Mouse (Mus musculus): Measurements from ENCODE around the gene Bdh1. TPM values are rescaled to one million over a fixed set of nuclear protein-coding genes. Genes with fewer than 3 reads are reported as not detected.

The Bdh1 gene
- polyA plus RNA-seq, 1 experiment from 2014 or later, result 42.8 TPM

DNA sequence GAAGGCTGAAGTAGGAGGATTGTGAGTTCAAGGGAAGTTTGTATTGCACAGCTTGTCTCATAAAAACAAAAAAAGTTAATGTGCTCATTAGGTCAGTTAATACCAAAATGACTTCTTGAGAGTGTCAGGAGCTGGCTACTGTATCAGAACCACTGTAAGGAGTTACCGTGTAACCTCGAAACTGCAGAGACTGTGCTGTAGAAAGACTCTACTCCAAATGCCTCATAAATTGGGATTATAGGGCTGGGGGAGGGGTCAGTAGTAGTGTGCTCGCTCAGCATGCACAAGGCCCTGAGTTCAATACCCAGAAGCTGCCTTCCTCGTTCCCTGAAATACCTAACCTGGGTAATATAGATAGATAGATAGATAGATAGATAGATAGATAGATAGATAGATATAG is 1.3 kb downstream of the Bdh1 start:
- ATAC-seq (replicated peaks; ENCODE audit: low FRiP score) (no peak), DNase-seq (ENCODE audit: low spot score) (no peak)
- no peak overlapping the region for H3K9ac ChIP-seq (ENCODE audit: low read depth, low read length)
- peaks cover 22% of the 10 kb centered on the region for H3K4me1 ChIP-seq (replicated peaks; ENCODE audit: control insufficient read depth, insufficient read depth, low read length)
- H3K36me3 ChIP-seq (ENCODE audit: control insufficient read depth, insufficient read depth, low read length), result no peaks in the 10 kb centered on the region
- no peak overlapping the region; the same call in 1 of the 2 replicates for H3K4me2 ChIP-seq
- peaks cover 10% of the 10 kb centered on the region for H3K27me3 ChIP-seq (replicated peaks; ENCODE audit: control insufficient read depth, insufficient read depth, low read length)
- H3K9me3 ChIP-seq (ENCODE audit: control insufficient read depth, low read length), result no peaks in the 10 kb centered on the region
- WGBS, result 81% methylated on average over 4 of the region's 4 CpGs
- no peak overlapping the region for H3K27ac ChIP-seq (ENCODE audit: low read depth, low read length)
- H3K4me3 ChIP-seq (ENCODE audit: low read depth, low read length), result no peak overlapping the region

DNA sequence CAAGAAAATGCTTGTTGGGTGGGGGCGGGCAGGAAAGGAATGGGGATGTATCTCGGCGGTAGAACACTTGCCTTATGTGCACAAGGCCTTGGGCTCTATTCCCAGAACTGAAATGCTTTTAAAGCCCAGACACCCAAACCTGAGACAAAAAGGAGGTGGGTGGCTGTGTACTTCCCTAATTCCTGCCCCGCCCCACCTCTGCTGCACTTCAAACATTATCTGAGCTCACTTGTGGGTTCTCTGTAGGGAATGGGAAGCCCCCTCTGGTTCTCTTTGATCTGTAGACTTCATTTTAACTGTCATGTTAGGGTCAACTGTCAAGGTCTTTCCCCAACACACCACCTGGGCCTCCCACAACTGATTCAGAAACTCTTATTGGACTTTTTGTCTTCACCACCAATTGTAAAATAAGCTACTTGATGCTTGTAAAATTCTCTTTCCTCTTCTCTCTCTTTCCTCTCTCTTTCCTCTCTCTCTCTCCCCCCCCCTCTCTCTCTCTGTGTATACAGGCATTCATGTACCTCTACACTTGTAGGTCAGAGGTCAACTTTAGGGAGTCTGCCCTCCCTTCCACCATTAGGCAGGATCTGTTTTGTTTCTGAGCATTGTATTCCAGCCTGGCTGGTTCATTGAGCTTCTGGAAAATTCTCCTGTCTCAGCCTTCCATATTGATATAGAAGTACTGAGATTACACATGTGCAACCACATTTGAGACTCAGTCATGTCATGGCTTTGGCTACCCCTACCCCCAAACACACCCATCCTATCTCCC is 2.5 kb downstream of the Bdh1 start:
- no peak for DNase-seq (ENCODE audit: low spot score)
- Histone ChIP-seq H3K27ac (ENCODE audit: low read depth, low read length) (no peak overlapping the region), H3K4me3 (ENCODE audit: low read depth, low read length) (no peak overlapping the region), H3K4me1 (replicated peaks; ENCODE audit: control insufficient read depth, insufficient read depth, low read length) (peaks cover 32% of the 10 kb centered on the region), H3K9me3 (ENCODE audit: control insufficient read depth, low read length) (no peaks in the 10 kb centered on the region), H3K4me2 (peak overlapping the region; percentile 20; the same call in 1 of the 2 replicates), H3K27me3 (replicated peaks; ENCODE audit: control insufficient read depth, insufficient read depth, low read length) (peaks cover 21% of the 10 kb centered on the region), H3K36me3 (ENCODE audit: control insufficient read depth, insufficient read depth, low read length) (no peaks in the 10 kb centered on the region), H3K9ac (ENCODE audit: low read depth, low read length) (no peak overlapping the region)
- 66% methylated on average over 4 of the region's 4 CpGs for WGBS
- no peak for ATAC-seq (replicated peaks; ENCODE audit: low FRiP score)

DNA sequence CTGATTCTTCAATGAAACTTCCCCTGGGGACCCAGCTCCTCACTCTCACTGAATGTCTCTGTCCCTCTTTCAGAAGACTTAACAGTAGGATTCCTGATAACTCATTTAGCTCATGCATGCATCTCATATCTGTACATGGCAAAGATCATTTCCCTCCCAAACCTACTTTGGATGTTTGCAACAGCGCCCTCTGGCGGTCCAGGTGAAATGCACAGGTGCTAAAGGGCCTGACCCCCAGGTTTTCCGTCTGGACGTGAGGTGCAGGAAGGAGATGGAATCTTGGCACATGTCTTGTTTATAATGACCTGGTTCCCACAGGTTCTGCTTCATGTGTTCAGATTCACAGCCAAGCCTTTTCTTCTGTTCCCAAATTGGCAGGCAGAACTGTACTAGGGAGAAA is 3.4 kb downstream of the Bdh1 start:
- Histone ChIP-seq H3K36me3 (ENCODE audit: control insufficient read depth, insufficient read depth, low read length) (no peaks in the 10 kb centered on the region), H3K27me3 (replicated peaks; ENCODE audit: control insufficient read depth, insufficient read depth, low read length) (peaks cover 21% of the 10 kb centered on the region), H3K4me1 (replicated peaks; ENCODE audit: control insufficient read depth, insufficient read depth, low read length) (peaks cover 37% of the 10 kb centered on the region), H3K27ac (ENCODE audit: low read depth, low read length) (no peak overlapping the region), H3K4me2 (no peak overlapping the region), H3K4me3 (ENCODE audit: low read depth, low read length) (no peak overlapping the region), H3K9me3 (ENCODE audit: control insufficient read depth, low read length) (no peaks in the 10 kb centered on the region), H3K9ac (ENCODE audit: low read depth, low read length) (no peak overlapping the region)
- no peak for ATAC-seq (replicated peaks; ENCODE audit: low FRiP score)
- 2% methylated on average over 4 of the region's 4 CpGs for WGBS
- peak; percentile 57 for DNase-seq (ENCODE audit: low spot score)

DNA sequence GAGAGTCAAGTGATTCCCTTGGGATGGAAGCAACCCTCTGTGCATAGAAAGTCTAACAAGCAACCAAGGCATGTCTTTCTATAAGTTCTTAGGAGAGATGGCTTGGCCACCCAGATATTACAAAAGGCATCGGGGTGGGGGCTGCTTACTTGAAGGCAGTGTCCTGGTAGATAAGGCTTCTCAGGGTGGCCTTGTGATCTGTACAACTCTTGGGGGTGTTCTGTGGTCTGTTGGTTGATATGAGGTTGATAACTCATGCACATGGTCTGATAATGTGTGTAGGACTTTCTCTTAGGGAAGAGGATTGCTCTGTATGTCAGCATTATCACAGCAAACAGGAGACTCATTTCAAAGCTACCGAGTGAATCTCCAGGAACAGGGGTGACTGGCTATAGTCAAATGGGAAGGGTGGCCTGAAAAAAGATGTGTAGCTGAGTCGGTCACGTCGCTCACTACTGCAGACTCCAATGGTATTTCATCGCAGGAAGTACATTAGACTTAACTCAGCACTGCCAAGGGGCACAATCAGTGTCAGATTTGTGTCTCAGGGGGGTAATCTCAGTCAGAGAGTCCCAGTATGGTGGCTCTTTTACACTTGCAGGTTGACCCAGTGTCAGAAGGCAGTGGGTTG is 4.5 kb downstream of the Bdh1 start:
- Histone ChIP-seq H3K4me2 (peak overlapping the region; percentile 33), H3K36me3 (ENCODE audit: control insufficient read depth, insufficient read depth, low read length) (no peaks in the 10 kb centered on the region), H3K27me3 (replicated peaks; ENCODE audit: control insufficient read depth, insufficient read depth, low read length) (peaks cover 24% of the 10 kb centered on the region), H3K4me3 (ENCODE audit: low read depth, low read length) (no peak overlapping the region), H3K4me1 (replicated peaks; ENCODE audit: control insufficient read depth, insufficient read depth, low read length) (peaks cover 37% of the 10 kb centered on the region), H3K9me3 (ENCODE audit: control insufficient read depth, low read length) (no peaks in the 10 kb centered on the region), H3K9ac (ENCODE audit: low read depth, low read length) (no peak overlapping the region), H3K27ac (ENCODE audit: low read depth, low read length) (no peak overlapping the region)
- DNase-seq (ENCODE audit: low spot score) (no peak), ATAC-seq (replicated peaks; ENCODE audit: low FRiP score) (peak; percentile 77)
- WGBS, result 51% methylated on average over 6 of the region's 6 CpGs

DNA sequence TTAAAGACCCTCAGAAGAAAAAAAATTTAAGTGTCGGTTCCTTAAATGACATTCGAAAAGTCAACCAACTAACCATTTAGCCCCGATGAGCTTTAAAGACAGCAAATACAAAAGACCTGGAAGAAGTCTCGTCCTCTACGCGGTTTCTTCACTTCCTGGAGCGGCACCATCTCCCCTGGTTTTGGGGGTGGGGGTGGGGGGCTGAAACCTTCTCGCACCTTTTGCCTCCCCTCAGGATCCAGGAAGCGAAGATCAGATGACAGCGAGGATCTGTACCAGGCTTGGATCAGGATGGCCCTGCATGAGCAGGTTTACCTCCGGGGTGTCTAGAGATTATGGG is 6.2 kb downstream of the Bdh1 start:
- WGBS, result 6% methylated on average over 11 of the region's 11 CpGs
- Histone ChIP-seq H3K9ac (ENCODE audit: low read depth, low read length) (peak overlapping the region; percentile 65), H3K4me3 (ENCODE audit: low read depth, low read length) (peak overlapping the region; percentile 56), H3K4me2 (peak overlapping the region; percentile 99), H3K27ac (ENCODE audit: low read depth, low read length) (no peak overlapping the region), H3K36me3 (ENCODE audit: control insufficient read depth, insufficient read depth, low read length) (no peaks in the 10 kb centered on the region), H3K27me3 (replicated peaks; ENCODE audit: control insufficient read depth, insufficient read depth, low read length) (peaks cover 24% of the 10 kb centered on the region), H3K9me3 (ENCODE audit: control insufficient read depth, low read length) (no peaks in the 10 kb centered on the region), H3K4me1 (replicated peaks; ENCODE audit: control insufficient read depth, insufficient read depth, low read length) (peaks cover 37% of the 10 kb centered on the region)
- no peak for ATAC-seq (replicated peaks; ENCODE audit: low FRiP score)
- DNase-seq (ENCODE audit: low spot score), result no peak

DNA sequence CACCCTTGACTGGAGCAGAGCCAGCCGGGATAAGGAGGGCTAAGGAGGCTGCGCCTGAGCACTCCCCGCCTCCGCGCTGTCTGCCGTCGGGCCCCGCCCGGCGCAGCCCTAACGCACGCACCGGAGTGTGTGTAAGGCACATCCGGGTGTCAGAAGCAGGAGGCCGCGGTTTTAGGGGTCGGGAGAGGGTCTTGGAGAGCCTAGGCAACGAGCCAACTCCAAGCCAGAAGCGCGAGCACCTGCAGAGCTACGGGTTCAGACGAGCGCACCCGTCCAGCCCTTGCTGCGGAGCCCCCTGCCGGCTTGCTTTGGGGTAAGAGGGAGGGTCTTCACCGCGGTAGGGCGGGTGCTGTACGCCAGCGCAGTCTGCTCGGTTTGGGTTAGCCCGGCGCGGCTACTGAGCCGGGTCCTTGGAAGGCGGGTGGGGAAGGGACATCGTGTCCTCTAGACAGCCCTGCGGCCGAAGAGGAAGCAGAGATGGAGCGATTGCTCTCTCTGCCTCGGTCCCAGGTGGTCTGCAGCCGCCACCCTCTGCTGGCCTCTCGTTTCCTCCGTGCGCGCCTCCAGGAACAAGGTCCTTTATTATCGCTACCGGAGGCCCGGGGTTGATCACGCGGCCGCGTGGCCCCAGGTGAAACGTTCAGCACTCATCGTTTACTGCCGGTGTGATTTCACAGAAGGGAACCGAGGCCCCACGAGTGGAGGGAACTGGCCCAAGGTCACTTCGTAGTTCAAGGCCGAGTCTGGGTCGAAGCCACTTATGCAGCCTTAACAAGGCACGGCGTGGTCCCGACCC is 6.8 kb downstream of the Bdh1 start:
- Histone ChIP-seq H3K27me3 (replicated peaks; ENCODE audit: control insufficient read depth, insufficient read depth, low read length) (peaks cover 24% of the 10 kb centered on the region), H3K4me2 (peak overlapping the region; percentile 99), H3K4me3 (ENCODE audit: low read depth, low read length) (peak overlapping the region; percentile 56), H3K27ac (ENCODE audit: low read depth, low read length) (peak overlapping the region; percentile 28; the same call in 1 of the 2 replicates), H3K36me3 (ENCODE audit: control insufficient read depth, insufficient read depth, low read length) (no peaks in the 10 kb centered on the region), H3K9ac (ENCODE audit: low read depth, low read length) (peak overlapping the region; percentile 65), H3K9me3 (ENCODE audit: control insufficient read depth, low read length) (no peaks in the 10 kb centered on the region), H3K4me1 (replicated peaks; ENCODE audit: control insufficient read depth, insufficient read depth, low read length) (peaks cover 37% of the 10 kb centered on the region)
- DNase-seq (ENCODE audit: low spot score) (peak; percentile 72), ATAC-seq (replicated peaks; ENCODE audit: low FRiP score) (peak; percentile 48)
- WGBS, result under 1% methylated on average over 65 of the region's 65 CpGs

DNA sequence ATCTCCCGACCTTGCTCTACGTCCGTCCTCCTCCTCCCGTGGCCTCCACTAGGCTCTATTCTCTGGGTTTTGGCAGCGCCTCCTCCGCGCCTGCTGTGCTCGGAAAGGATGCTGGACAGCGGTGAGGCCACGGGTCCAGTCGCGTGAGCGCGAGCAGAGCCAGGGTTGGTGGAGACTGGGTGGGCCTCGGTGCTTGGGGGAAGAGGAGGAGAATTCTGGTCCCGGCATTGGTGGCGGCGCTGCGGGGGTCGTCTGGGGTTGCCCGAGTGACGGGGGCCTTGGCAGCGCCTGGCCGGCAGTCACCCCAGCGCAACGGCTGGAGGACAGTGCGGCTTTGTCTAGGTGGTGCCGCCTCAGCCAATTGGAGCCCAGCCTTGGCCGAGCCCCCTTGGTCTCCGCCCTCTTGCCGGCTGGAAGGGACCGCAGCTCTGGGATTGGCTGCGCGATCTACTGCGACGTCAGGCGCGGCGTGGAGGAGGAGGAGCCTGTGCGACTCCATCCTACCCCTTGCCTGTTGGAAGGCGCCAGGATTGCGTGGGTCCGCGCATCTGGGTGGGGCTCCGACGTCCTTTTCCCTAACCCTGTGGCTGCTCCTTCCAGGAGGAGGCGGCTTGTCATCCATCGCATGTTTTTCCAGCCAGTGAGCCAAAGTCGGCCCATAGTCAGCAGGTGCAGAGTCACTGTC is 7.5 kb downstream of the Bdh1 start:
- no peak overlapping the region; the same call in 1 of the 2 replicates for H3K27ac ChIP-seq (ENCODE audit: low read depth, low read length)
- no peaks in the 10 kb centered on the region for H3K36me3 ChIP-seq (ENCODE audit: control insufficient read depth, insufficient read depth, low read length)
- H3K27me3 ChIP-seq (replicated peaks; ENCODE audit: control insufficient read depth, insufficient read depth, low read length), result peaks cover 24% of the 10 kb centered on the region
- WGBS, result under 1% methylated on average over 49 of the region's 49 CpGs
- DNase-seq (ENCODE audit: low spot score) (peak; percentile 86), ATAC-seq (replicated peaks; ENCODE audit: low FRiP score) (peak; percentile 90)
- H3K9me3 ChIP-seq (ENCODE audit: control insufficient read depth, low read length), result no peaks in the 10 kb centered on the region
- H3K4me2 ChIP-seq, result peak overlapping the region; percentile 99
- H3K4me3 ChIP-seq (ENCODE audit: low read depth, low read length), result peak overlapping the region; percentile 56
- peak overlapping the region; percentile 65 for H3K9ac ChIP-seq (ENCODE audit: low read depth, low read length)
- peaks cover 37% of the 10 kb centered on the region for H3K4me1 ChIP-seq (replicated peaks; ENCODE audit: control insufficient read depth, insufficient read depth, low read length)

DNA sequence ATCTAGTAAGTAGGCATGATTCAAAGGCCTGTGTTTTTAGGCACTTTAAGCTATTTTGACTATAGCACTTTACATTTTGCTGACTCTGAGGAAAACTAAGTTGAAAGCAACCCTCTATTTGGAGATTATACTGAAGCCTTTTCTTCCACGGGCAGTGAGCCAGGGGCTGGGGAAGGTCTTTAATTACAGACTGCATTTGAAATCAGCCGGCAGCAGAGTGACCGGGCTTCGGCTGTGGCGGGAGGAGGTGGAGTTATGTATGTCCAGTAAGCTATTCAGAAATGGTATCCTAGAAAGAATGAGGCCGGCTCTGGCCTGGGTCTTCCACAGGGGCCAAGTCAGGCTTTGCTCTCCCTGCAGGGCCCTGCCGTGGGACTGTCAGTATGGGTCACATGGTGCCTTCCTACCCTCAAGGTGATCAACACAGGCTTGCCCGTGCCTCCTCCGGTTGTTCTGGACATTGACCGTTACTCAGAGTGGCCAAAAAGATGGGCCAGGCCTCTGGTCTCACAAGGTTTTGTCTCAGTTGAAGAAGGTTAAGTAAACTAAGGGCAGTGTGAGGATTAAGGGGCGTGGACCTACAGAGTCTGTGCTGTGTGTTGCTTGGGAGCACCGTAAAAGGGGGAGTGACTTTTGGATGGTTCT is 11.5 kb downstream of the Bdh1 start:
- Histone ChIP-seq H3K27ac (ENCODE audit: low read depth, low read length) (no peak overlapping the region), H3K27me3 (replicated peaks; ENCODE audit: control insufficient read depth, insufficient read depth, low read length) (peaks cover 12% of the 10 kb centered on the region), H3K9ac (ENCODE audit: low read depth, low read length) (no peak overlapping the region), H3K36me3 (ENCODE audit: control insufficient read depth, insufficient read depth, low read length) (no peaks in the 10 kb centered on the region), H3K4me3 (ENCODE audit: low read depth, low read length) (no peak overlapping the region), H3K4me1 (replicated peaks; ENCODE audit: control insufficient read depth, insufficient read depth, low read length) (peaks cover 13% of the 10 kb centered on the region), H3K4me2 (no peak overlapping the region), H3K9me3 (ENCODE audit: control insufficient read depth, low read length) (no peaks in the 10 kb centered on the region)
- ATAC-seq (replicated peaks; ENCODE audit: low FRiP score) (no peak), DNase-seq (ENCODE audit: low spot score) (no peak)
- WGBS, result 80% methylated on average over 12 of the region's 12 CpGs

Data from liver, embryonic 11.5 days (tissue).